Mouse (Mus musculus): Measurements from ENCODE around the gene Yars. TPM values are rescaled to one million over a fixed set of nuclear protein-coding genes. Genes with fewer than 3 reads are reported as not detected.
"Not testable (repeated sequence)": the region's sequence is repeated elsewhere in the genome, so short reads cannot be mapped to it uniquely, and the experiment has no call there.

The Yars gene
- polyA plus RNA-seq, 1 experiment from 2014 or later = 60.8 TPM

DNA sequence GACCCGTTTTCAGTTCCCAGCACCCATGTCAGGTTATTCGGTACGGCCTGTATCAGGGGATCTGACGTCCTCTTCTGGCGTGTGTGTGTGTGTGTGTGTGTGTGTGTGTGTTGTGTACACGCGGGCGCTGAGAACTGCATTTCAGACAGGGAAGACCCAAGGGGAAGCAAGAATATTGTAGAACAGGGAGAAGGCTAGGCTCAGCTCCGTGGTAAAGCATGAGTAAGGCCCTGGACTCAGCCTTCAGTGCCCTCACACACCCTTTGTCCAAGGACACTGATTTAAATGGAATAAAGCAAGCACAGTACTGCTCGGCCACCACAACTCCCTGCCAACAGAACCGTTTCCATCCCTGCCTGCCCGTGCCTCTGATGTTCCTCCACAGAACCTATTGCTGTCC lies 978 bp downstream of the Yars start:
- no peak for ATAC-seq (ENCODE audit: insufficient read depth)
- peak overlapping the region; percentile 73 for H3K4me3 ChIP-seq (replicated peaks)
- H3K4me1 ChIP-seq (replicated peaks) = peaks cover 60% of the 10 kb centered on the region
- 1% methylated on average over 12 of the region's 12 CpGs for WGBS (ENCODE audit: insufficient replicate concordance)
- H3K9me3 ChIP-seq (replicated peaks) = no peaks in the 10 kb centered on the region
- peak overlapping the region; percentile 90 for H3K27ac ChIP-seq (replicated peaks)
- H3K27me3 ChIP-seq = no peaks in the 10 kb centered on the region
- peaks cover 34% of the 10 kb centered on the region for H3K36me3 ChIP-seq (replicated peaks)
- peak overlapping the region; percentile 91 for H3K4me2 ChIP-seq
- peak overlapping the region; percentile 79 for H3K9ac ChIP-seq

DNA sequence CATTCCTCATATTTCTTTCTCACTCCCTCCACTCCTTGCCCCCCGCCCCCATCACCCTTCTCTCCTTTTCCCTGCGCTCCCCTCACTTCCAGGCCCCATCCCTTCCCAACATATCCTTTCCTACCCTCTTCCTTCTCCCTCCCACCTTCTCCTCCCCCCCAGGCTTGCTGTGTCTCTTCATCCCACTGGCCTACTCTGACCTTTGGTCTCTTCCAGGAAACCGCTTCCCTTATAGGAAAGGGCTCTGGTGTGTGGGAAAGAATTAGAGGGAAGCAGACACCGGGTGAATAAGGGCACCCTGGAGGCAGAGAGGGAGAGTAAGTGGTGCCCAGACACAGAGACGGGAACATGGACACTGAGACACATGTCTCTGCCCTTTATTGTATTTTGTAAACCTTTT lies 2.1 kb downstream of the Yars start:
- Histone ChIP-seq H3K27ac (replicated peaks) (peak overlapping the region; percentile 90; the same call in 1 of the 2 replicates), H3K4me3 (replicated peaks) (peak overlapping the region; percentile 73)
- 72% methylated on average over 5 of the region's 5 CpGs for WGBS (ENCODE audit: insufficient replicate concordance)

DNA sequence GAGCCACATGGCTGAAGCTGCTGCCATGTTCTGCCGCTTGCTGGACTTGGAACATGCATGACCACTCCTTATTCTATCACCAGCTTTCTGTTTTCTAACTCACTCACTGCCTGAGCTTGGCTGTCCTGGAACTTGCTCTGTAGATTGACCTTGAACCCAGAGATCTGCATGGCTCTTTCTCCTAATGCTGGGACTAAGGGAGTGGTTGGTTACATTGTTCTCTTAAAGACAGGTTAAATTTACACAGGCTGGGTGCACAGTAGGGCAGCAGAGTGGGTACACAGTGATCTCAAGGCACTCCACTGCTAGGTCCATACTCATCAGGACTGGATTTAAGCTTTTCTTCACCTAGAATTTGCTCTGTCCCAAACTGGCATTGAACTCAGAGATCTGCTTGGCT lies 4.7 kb downstream of the Yars start:
- peaks cover 43% of the 10 kb centered on the region for H3K4me1 ChIP-seq (replicated peaks)
- peak overlapping the region; percentile 14; the same call in 1 of the 2 replicates for H3K27ac ChIP-seq (replicated peaks)
- H3K4me2 ChIP-seq = no peak overlapping the region
- H3K9ac ChIP-seq = no peak overlapping the region
- no peaks in the 10 kb centered on the region for H3K27me3 ChIP-seq
- WGBS (ENCODE audit: insufficient replicate concordance) = 86% methylated on average over 1 of the region's 1 CpGs
- H3K36me3 ChIP-seq (replicated peaks) = peaks cover 69% of the 10 kb centered on the region
- no peaks in the 10 kb centered on the region for H3K9me3 ChIP-seq (replicated peaks)
- ATAC-seq (ENCODE audit: insufficient read depth) = no peak
- H3K4me3 ChIP-seq (replicated peaks) = no peak overlapping the region

More for the DNA sequence above, 2.1 kb downstream of the Yars start:
- ATAC-seq (ENCODE audit: insufficient read depth) = no peak
- H3K4me1 ChIP-seq (replicated peaks) = peaks cover 60% of the 10 kb centered on the region
- no peaks in the 10 kb centered on the region for H3K27me3 ChIP-seq
- peak overlapping the region; percentile 91 for H3K4me2 ChIP-seq
- peak overlapping the region; percentile 79 for H3K9ac ChIP-seq
- no peaks in the 10 kb centered on the region for H3K9me3 ChIP-seq (replicated peaks)
- peaks cover 46% of the 10 kb centered on the region for H3K36me3 ChIP-seq (replicated peaks)

DNA sequence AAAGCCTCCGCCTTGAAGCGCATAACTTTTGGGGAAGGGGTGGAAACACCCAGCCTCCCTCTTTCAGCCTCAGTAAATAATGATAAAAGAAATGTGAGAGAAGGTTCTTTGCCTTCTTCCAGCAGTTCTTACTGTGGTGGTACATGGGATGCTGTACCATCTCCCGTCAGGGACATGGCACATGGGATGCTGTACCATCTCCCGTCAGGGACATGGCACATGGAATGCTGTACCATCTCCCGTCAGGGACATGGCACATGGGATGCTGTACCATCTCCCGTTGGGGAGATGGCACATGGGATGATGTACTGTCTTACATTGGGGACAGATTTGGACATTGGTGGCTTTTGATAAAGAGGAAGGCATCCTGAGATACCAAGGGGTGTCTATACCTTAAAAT lies 8.0 kb downstream of the Yars start:
- ATAC-seq (ENCODE audit: insufficient read depth) = no peak
- no peak overlapping the region for H3K4me3 ChIP-seq (replicated peaks)
- H3K27me3 ChIP-seq = no peaks in the 10 kb centered on the region
- H3K9ac ChIP-seq = no peak overlapping the region
- no peak overlapping the region for H3K4me2 ChIP-seq
- H3K4me1 ChIP-seq (replicated peaks) = peaks cover 22% of the 10 kb centered on the region
- H3K36me3 ChIP-seq (replicated peaks) = peaks cover 89% of the 10 kb centered on the region
- no peaks in the 10 kb centered on the region for H3K9me3 ChIP-seq (replicated peaks)
- WGBS (ENCODE audit: insufficient replicate concordance) = 91% methylated on average over 6 of the region's 6 CpGs
- no peak overlapping the region for H3K27ac ChIP-seq (replicated peaks)

DNA sequence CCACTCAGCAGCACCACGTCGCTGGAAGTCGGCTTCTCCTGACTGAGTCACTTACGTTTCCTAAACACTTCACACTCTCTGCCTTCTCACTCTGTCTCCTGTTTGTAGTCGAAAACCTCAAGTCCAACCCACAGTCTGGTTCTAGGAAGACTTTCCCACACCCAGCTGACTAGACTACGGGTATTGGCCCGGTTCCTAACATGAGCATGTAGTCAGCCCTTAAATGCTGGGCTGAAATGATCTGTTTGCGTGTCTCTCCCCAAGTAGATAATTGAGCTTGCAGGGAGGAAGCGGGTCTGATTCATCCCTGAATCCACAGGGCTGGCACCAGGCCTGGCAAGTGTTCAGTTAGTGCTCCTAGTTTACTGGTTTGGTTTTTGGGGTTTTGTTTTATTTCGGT lies 15.1 kb downstream of the Yars start:
- 0 out of 2 replicates have a peak, but pooled peaks cover 2% of the 10 kb centered on the region for H3K4me1 ChIP-seq (replicated peaks)
- 88% methylated on average over 10 of the region's 10 CpGs for WGBS (ENCODE audit: insufficient replicate concordance)
- H3K9me3 ChIP-seq (replicated peaks) = no peaks in the 10 kb centered on the region
- H3K27me3 ChIP-seq = no peaks in the 10 kb centered on the region
- H3K36me3 ChIP-seq (replicated peaks) = peaks cover 99% of the 10 kb centered on the region
- H3K27ac ChIP-seq (replicated peaks) = no peak overlapping the region
- no peak overlapping the region for H3K4me2 ChIP-seq
- H3K4me3 ChIP-seq (replicated peaks) = no peak overlapping the region
- no peak for ATAC-seq (ENCODE audit: insufficient read depth)
- no peak overlapping the region for H3K9ac ChIP-seq

DNA sequence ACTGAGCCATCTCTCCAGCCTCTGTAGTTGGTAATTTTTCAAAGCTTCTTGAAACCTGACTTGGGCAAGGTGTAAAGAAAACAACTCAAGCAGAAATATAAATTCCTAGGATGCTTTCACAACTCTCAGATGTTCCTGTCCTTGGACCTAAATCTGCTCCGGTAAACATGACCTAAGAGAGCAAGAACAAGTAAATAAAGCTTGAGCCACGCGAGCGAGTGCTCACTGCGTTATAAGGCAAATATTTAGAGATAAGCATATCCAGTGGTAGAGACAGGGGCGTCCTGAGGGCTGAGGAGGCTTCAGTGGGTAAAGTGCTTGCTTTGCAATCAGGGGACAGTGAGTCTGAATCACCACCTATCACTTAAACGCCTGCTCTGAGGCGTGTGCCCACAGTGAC lies 17.2 kb downstream of the Yars start:
- ATAC-seq (ENCODE audit: insufficient read depth) = 0 out of 2 replicates have a peak, but pooled peaks have one; percentile 3
- 0 out of 2 replicates have a peak, but pooled peaks cover 2% of the 10 kb centered on the region for H3K4me1 ChIP-seq (replicated peaks)
- peaks cover 99% of the 10 kb centered on the region for H3K36me3 ChIP-seq (replicated peaks)
- no peaks in the 10 kb centered on the region for H3K9me3 ChIP-seq (replicated peaks)
- 78% methylated on average over 8 of the region's 8 CpGs for WGBS (ENCODE audit: insufficient replicate concordance)
- no peak overlapping the region for H3K4me2 ChIP-seq
- H3K27me3 ChIP-seq = no peaks in the 10 kb centered on the region
- H3K9ac ChIP-seq = no peak overlapping the region
- no peak overlapping the region for H3K27ac ChIP-seq (replicated peaks)
- H3K4me3 ChIP-seq (replicated peaks) = no peak overlapping the region

DNA sequence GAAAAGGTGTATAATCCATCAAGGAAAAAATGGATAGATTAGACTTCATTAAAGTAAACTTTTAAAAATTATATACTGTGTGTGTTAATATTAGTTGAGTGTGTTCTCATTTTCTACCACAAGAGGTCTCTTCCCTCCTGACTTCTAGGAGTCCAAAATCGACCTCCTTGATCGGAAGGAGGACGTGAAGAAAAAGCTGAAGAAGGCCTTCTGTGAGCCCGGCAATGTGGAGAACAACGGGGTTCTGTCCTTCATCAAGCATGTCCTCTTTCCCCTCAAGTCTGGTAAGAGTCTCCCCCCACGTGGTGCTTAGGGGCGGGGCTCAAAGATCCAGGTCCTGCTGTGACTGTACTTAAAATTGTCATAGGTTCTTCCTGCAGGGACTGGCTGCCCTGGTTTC lies 19.9 kb downstream of the Yars start:
- Histone ChIP-seq H3K27ac (replicated peaks) (no peak overlapping the region), H3K9ac (no peak overlapping the region), H3K4me2 (no peak overlapping the region), H3K27me3 (no peaks in the 10 kb centered on the region), H3K4me3 (replicated peaks) (no peak overlapping the region), H3K36me3 (replicated peaks) (peaks cover 99% of the 10 kb centered on the region), H3K9me3 (replicated peaks) (no peaks in the 10 kb centered on the region), H3K4me1 (replicated peaks) (0 out of 2 replicates have a peak, but pooled peaks cover 2% of the 10 kb centered on the region)
- ATAC-seq (ENCODE audit: insufficient read depth) = no peak
- WGBS (ENCODE audit: insufficient replicate concordance) = 68% methylated on average over 7 of the region's 7 CpGs

DNA sequence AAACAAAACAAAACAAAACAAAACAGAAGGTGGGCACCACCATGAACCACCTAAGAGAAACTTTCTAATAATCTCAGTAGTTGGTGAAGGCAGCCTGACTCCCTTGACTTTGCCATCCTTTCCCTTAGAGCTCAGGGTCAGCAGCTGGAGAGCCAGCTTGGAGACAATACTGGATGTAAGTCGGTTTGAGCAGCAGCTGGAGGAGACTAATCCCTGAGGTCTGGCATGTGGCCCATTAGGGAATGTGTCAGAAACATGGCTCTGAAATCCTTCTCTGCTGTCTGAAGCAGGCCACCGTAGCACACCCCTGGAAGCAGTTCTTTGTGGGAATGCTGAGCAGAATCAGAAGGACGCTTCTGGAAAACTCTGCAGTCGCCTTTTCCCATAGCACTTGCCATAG lies 21.9 kb downstream of the Yars start:
- 77% methylated on average over 4 of the region's 4 CpGs for WGBS (ENCODE audit: insufficient replicate concordance)
- no peak overlapping the region for H3K4me3 ChIP-seq (replicated peaks)
- H3K9ac ChIP-seq = no peak overlapping the region
- ATAC-seq (ENCODE audit: insufficient read depth) = no peak
- no peaks in the 10 kb centered on the region for H3K27me3 ChIP-seq
- no peaks in the 10 kb centered on the region for H3K9me3 ChIP-seq (replicated peaks)
- H3K4me2 ChIP-seq = no peak overlapping the region
- no peak overlapping the region for H3K27ac ChIP-seq (replicated peaks)
- H3K36me3 ChIP-seq (replicated peaks) = peaks cover 99% of the 10 kb centered on the region
- H3K4me1 ChIP-seq (replicated peaks) = 0 out of 2 replicates have a peak, but pooled peaks cover 2% of the 10 kb centered on the region

DNA sequence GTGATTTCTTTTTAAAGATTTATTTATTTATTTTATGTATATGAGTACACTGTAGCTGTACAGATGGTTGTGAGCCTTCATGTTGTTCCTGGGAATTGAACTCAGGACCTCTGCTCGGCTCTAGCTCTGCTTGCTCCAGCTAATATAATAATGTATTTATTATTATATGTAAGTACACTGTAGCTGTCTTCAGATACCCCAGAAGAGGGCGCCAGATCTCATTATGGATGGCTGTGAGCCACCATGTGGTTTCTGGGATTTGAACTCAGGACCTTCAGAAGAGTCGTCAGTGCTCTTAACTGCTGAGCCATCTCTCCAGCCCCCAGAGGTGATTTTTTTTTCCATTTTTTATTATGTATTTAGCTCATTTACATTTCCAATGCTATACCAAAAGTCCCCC lies 22.9 kb downstream of the Yars start:
- H3K4me2 ChIP-seq; H3K27ac ChIP-seq (replicated peaks); H3K9ac ChIP-seq; H3K4me1 ChIP-seq (replicated peaks); H3K27me3 ChIP-seq; H3K4me3 ChIP-seq (replicated peaks); H3K9me3 ChIP-seq (replicated peaks); ATAC-seq (ENCODE audit: insufficient read depth): not testable (repeated sequence)
- peaks cover 99% of the 10 kb centered on the region for H3K36me3 ChIP-seq (replicated peaks)
- WGBS (ENCODE audit: insufficient replicate concordance) = 60% methylated on average over 3 of the region's 3 CpGs

DNA sequence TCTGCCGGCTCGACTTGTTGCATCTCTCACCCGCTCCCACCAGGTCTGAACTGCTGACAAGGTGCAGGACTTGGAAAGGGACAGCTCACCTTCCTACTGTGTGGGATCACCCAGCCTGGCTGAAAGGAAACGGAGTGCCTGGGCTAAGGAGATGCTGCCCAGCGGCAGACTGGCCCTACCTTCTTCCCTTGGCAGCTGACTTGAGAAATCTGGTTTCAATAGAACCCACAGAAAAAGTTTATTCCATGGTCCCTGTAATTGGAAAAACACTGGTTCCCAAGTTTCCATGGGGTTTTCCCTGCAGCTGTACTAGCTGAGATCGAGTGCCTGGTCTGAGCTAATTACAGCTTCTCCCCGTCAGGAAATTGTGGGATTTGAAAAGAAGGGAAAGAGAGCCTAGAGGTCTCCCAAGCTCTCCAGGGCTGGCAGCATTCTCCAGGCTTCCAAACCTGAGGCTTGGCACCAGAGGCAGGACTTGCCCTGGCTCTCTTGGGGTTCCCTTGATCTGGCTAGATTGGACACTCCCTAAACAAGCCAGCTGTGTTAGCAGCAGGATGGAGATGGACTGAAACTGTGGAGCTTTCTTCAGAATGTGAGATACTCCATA lies 29.1 kb downstream of the Yars start:
- peaks cover 28% of the 10 kb centered on the region for H3K27me3 ChIP-seq
- H3K27ac ChIP-seq (replicated peaks) = no peak overlapping the region
- H3K4me3 ChIP-seq (replicated peaks) = no peak overlapping the region
- no peak overlapping the region for H3K4me2 ChIP-seq
- H3K36me3 ChIP-seq (replicated peaks) = peaks cover 69% of the 10 kb centered on the region
- no peaks in the 10 kb centered on the region for H3K9me3 ChIP-seq (replicated peaks)
- H3K4me1 ChIP-seq (replicated peaks) = peaks cover 12% of the 10 kb centered on the region; the same call in 1 of the 2 replicates
- ATAC-seq (ENCODE audit: insufficient read depth) = no peak
- H3K9ac ChIP-seq = no peak overlapping the region
- 86% methylated on average over 7 of the region's 7 CpGs for WGBS (ENCODE audit: insufficient replicate concordance)

DNA sequence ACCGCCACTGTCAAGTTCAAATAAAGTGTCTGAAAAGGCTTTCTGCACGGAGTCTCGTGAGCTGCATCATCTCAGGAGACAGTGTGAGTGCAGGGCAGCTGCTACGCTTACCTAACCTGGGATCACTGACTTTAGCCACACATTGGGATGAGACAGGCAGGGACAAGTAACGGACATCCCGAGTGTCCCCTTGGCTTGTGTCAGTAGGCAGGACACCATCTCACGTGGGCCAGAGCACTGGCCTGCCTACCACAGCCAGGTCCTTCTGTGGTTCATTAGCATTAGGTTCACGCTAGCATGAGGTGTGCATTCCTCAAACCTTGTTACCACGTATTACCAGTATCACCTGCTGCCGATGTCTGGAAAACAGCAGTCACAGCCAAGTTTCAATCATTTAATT lies 29.6 kb downstream of the Yars start:
- H3K9me3 ChIP-seq (replicated peaks) = no peaks in the 10 kb centered on the region
- WGBS (ENCODE audit: insufficient replicate concordance) = 86% methylated on average over 10 of the region's 10 CpGs
- no peak for ATAC-seq (ENCODE audit: insufficient read depth)
- H3K9ac ChIP-seq = no peak overlapping the region
- H3K36me3 ChIP-seq (replicated peaks) = peaks cover 64% of the 10 kb centered on the region
- H3K4me2 ChIP-seq = no peak overlapping the region
- no peak overlapping the region for H3K4me3 ChIP-seq (replicated peaks)
- H3K27ac ChIP-seq (replicated peaks) = no peak overlapping the region
- peaks cover 33% of the 10 kb centered on the region for H3K27me3 ChIP-seq
- peaks cover 12% of the 10 kb centered on the region; the same call in 1 of the 2 replicates for H3K4me1 ChIP-seq (replicated peaks)

Data from liver, embryonic 15.5 days (tissue).